Mouse (Mus musculus) heart, embryonic 13.5 days (tissue): ENCODE measurements around the gene Cyp17a1. TPM values are rescaled to one million over a fixed set of nuclear protein-coding genes. Genes with fewer than 3 reads are reported as not detected.

Source experiments
- ATAC-seq: fragments of 200-750 bp; cut with Nextera tagmentation; 2 replicates; pipeline ENCODE4 v1.8.0; 2017; ENCODE audit warnings: moderate TSS enrichment; ENCODE audit not compliant: insufficient number of reproducible peaks, low FRiP score, low TSS enrichment; ENCODE audit errors: extremely low read depth
- H3K27ac ChIP-seq: fragments of 300-500 bp; sonication (generic); replicated peaks from 2 replicates; pipeline ENCODE4 v1.5.1; 2015; ENCODE audit warnings: moderate library complexity, mild to moderate bottlenecking, inconsistent platforms
- H3K27me3 ChIP-seq: fragments of 300-500 bp; sonication (generic); replicated peaks from 2 replicates; pipeline ENCODE4 v1.6.1; 2015; ENCODE audit warnings: mild to moderate bottlenecking, inconsistent platforms
- H3K36me3 ChIP-seq: fragments of 300-500 bp; sonication (generic); 2 replicates; pipeline ENCODE4 v1.6.1; 2015; ENCODE audit warnings: mild to moderate bottlenecking, inconsistent platforms
- H3K4me1 ChIP-seq: fragments of 300-500 bp; sonication (generic); 2 replicates; pipeline ENCODE4 v1.6.1; 2015; ENCODE audit warnings: inconsistent platforms
- H3K4me2 ChIP-seq: fragments of 300-500 bp; sonication (generic); 2 replicates; pipeline ENCODE4 v1.6.1; 2015; ENCODE audit warnings: inconsistent platforms, mild to moderate bottlenecking, moderate library complexity
- H3K4me3 ChIP-seq: fragments of 300-500 bp; sonication (generic); 2 replicates; pipeline ENCODE4 v1.5.1; 2015; ENCODE audit warnings: moderate library complexity, mild to moderate bottlenecking, inconsistent platforms
- H3K9ac ChIP-seq: fragments of 300-500 bp; sonication (generic); 2 replicates; pipeline ENCODE4 v1.6.1; 2015; ENCODE audit warnings: inconsistent platforms, mild to moderate bottlenecking, moderate library complexity
- H3K9me3 ChIP-seq: fragments of 300-500 bp; sonication (generic); 2 replicates; pipeline ENCODE4 v1.6.1; 2016; ENCODE audit warnings: inconsistent platforms
- WGBS: fragments of 180-500 bp; shearing (Covaris S2); methylation state at CpG from one replicate; pipeline ENCODE4 v1.1.7; 2015; ENCODE audit warnings: mixed read lengths; 5-methylcytosine and 5-hydroxymethylcytosine counted together
- polyA plus RNA-seq: library from polyadenylated mRNA; unstranded; fragments of >200 nt; fragmentation: Nextera tagmentation; extraction: Ambion mirVana; gene quantifications from 2 replicates; pipeline ENCODE4 v1.2.1, GENCODE M21; 2015

The Cyp17a1 gene
- polyA plus RNA-seq, 1 experiment from 2014 or later = 1.6 TPM

DNA sequence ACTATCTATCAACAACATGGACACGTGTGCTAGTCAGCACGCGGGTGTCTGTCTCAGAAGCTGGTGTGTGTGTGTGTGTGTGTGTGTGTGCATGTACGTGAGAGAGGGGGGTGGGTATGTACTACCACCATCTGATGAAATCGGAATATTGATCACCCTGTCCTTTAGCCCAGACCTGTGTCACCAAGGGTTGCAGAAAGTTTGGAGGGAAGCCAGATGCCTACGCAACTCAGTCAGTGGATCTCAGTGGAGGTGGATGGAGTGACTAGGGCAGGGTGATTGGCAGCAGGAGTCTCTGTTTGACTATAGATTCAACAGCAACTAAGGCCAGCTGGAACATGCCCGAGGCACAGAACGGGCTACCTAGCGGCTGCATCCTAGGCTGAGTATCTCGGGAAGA is 4.7 kb downstream of the Cyp17a1 start:
- Histone ChIP-seq H3K27me3 (peaks cover 14% of the 10 kb centered on the region), H3K4me1 (peaks cover 42% of the 10 kb centered on the region), H3K9ac (no peak overlapping the region), H3K9me3 (no peaks in the 10 kb centered on the region), H3K27ac (no peak overlapping the region), H3K4me3 (no peak overlapping the region), H3K4me2 (no peak overlapping the region), H3K36me3 (no peaks in the 10 kb centered on the region)
- ATAC-seq = no peak
- WGBS = 79% methylated on average over 10 of the region's 10 CpGs

DNA sequence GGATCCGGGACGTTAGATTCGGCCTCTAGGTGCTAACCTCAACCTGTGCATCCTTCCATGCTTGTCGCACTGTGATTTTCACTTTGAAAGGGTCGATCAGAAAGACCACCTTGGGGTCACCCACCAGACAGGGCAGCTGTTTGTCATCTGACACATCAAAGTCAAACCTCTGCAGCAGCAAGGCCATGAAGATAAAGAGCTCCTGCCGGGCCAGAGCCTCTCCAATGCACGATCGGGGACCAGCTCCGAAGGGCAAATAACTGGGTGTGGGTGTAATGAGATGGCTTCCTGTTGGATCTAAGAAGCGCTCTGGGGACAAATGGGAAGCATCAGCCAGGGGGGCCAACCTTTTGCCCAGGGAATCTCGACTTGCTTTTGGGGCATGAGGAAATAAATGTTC is 5.7 kb downstream of the Cyp17a1 start:
- ATAC-seq = no peak
- no peak overlapping the region for H3K4me3 ChIP-seq
- H3K27me3 ChIP-seq = peaks cover 14% of the 10 kb centered on the region
- H3K9ac ChIP-seq = no peak overlapping the region
- H3K4me2 ChIP-seq = no peak overlapping the region
- 50% methylated on average over 11 of the region's 11 CpGs for WGBS
- no peaks in the 10 kb centered on the region for H3K9me3 ChIP-seq
- H3K4me1 ChIP-seq = peaks cover 39% of the 10 kb centered on the region
- no peaks in the 10 kb centered on the region for H3K36me3 ChIP-seq
- H3K27ac ChIP-seq = no peak overlapping the region

DNA sequence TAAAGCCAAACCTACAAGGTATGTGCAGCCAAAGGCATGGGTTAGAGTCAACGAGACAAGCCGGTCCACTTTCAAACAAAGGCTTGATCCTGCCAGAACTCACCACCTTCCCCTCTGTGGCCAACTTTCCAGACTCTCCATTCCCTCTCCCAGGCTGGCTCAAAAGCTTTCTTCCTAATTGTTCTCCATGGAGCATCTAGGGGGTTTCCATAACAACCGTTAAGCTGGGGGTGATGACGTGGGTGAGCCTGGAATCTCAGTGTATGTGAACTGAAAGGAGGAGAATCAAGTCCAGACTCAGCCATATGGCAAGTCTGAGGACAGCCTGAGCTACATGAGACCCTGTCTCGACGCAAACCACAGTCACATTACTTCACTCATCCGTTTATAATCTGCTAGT is 7.5 kb downstream of the Cyp17a1 start:
- Histone ChIP-seq H3K27me3 (no peaks in the 10 kb centered on the region; the same call in 1 of the 2 replicates), H3K9ac (no peak overlapping the region), H3K36me3 (no peaks in the 10 kb centered on the region), H3K4me3 (no peak overlapping the region), H3K27ac (no peak overlapping the region), H3K4me1 (peaks cover 51% of the 10 kb centered on the region), H3K9me3 (no peaks in the 10 kb centered on the region), H3K4me2 (no peak overlapping the region)
- ATAC-seq = no peak
- WGBS = 55% methylated on average over 7 of the region's 7 CpGs

DNA sequence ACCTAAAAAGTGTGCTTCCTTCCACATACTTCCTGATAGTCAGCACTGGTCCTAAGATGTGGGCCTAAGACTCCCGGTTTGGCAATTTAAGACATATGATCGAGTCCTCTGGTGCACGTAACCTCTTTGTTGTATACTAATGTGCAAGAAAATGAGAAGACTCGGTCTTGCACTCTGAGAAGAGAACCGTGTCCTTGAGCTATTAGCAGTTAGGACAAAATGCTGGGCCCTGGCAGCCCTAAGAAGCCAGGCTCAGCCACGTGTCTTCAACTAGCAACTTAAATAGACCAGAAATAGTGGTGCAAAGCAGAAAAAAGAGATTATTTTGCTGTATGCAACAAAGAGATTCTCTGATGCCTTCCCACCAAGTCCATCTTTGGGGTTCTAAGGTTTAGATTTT is 10.2 kb downstream of the Cyp17a1 start:
- 76% methylated on average over 6 of the region's 6 CpGs for WGBS
- H3K4me1 ChIP-seq = peaks cover 59% of the 10 kb centered on the region
- no peak for ATAC-seq
- H3K27ac ChIP-seq = 0 out of 2 replicates have a peak overlapping the region, but pooled peaks have one; percentile 15
- peaks cover 6% of the 10 kb centered on the region for H3K36me3 ChIP-seq
- no peaks in the 10 kb centered on the region for H3K27me3 ChIP-seq
- no peaks in the 10 kb centered on the region for H3K9me3 ChIP-seq
- H3K9ac ChIP-seq = no peak overlapping the region
- no peak overlapping the region for H3K4me2 ChIP-seq
- H3K4me3 ChIP-seq = no peak overlapping the region

DNA sequence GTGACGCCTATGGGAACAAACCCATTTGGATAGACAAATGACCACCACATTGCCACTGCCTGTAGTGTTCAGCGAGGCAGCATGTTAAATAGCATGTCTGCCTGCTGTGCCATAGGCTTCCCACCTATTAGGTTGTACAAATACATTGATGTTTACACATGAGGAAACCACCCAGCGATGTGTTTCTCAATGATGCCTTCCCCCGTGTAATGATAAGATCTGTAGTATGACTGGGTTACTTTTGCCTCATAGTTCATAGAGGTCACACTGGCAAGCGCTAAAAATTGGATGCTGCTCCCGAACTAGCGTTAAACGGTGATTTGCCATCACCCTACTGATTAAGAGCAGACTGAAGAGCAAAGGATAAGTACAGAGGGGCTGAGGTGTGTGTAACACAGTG is 10.8 kb downstream of the Cyp17a1 start:
- no peak for ATAC-seq
- no peak overlapping the region for H3K4me3 ChIP-seq
- 66% methylated on average over 8 of the region's 8 CpGs for WGBS

DNA sequence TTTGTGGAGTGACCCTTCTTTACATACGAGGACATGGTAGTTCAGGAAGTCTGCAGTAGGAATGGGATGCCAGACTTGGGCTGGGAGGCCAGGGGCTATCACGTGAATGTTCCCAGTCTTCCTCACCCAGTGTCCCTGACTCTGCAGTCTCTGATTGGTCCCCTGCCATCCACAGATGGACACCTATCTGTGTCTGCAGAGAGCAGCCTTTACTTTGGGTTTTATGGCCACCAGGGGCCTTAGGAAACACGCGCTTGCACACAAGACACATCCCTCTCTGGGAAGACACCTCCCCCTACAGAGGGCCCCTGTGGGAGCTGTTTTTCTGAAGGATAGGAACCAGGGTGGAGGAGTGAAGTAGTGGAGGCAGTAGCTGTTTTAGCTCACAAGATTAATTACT is 11.5 kb downstream of the Cyp17a1 start:
- ATAC-seq = no peak
- WGBS = 50% methylated on average over 4 of the region's 4 CpGs
- no peak overlapping the region for H3K4me2 ChIP-seq
- H3K27ac ChIP-seq = no peak overlapping the region
- H3K27me3 ChIP-seq = no peaks in the 10 kb centered on the region
- H3K4me1 ChIP-seq = peaks cover 66% of the 10 kb centered on the region
- no peaks in the 10 kb centered on the region for H3K9me3 ChIP-seq
- H3K4me3 ChIP-seq = no peak overlapping the region
- H3K9ac ChIP-seq = no peak overlapping the region; the same call in 1 of the 2 replicates
- peaks cover 19% of the 10 kb centered on the region for H3K36me3 ChIP-seq

More for the DNA sequence above, 10.8 kb downstream of the Cyp17a1 start:
- Histone ChIP-seq H3K27me3 (no peaks in the 10 kb centered on the region), H3K9me3 (no peaks in the 10 kb centered on the region), H3K27ac (0 out of 2 replicates have a peak overlapping the region, but pooled peaks have one; percentile 15), H3K4me2 (no peak overlapping the region), H3K36me3 (peaks cover 12% of the 10 kb centered on the region), H3K4me1 (peaks cover 61% of the 10 kb centered on the region), H3K9ac (no peak overlapping the region)

DNA sequence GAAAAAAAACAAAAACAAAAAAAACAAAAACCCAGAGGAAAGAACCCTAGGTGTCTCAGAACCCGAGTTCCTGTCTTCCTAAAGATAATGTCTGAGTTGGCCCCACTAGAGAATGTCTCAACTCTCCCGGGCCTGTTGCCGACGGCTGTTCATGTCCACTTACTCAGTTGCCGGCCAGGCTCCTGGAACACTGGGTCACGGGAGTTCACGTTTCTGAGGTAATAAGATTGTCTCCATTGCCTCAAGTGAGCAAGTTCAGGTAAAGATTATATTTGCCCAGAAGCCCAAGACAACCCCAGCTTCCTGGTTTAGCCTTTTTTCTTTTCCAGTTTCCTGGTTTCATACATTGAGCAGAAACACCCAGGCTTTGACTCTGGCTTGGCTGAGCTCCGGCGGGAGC is 14.1 kb downstream of the Cyp17a1 start:
- Histone ChIP-seq H3K27ac (no peak overlapping the region), H3K9ac (no peak overlapping the region), H3K9me3 (no peaks in the 10 kb centered on the region), H3K4me2 (no peak overlapping the region), H3K36me3 (peaks cover 46% of the 10 kb centered on the region), H3K4me1 (peaks cover 59% of the 10 kb centered on the region), H3K4me3 (no peak overlapping the region), H3K27me3 (no peaks in the 10 kb centered on the region)
- WGBS = 51% methylated on average over 9 of the region's 9 CpGs
- ATAC-seq = no peak

DNA sequence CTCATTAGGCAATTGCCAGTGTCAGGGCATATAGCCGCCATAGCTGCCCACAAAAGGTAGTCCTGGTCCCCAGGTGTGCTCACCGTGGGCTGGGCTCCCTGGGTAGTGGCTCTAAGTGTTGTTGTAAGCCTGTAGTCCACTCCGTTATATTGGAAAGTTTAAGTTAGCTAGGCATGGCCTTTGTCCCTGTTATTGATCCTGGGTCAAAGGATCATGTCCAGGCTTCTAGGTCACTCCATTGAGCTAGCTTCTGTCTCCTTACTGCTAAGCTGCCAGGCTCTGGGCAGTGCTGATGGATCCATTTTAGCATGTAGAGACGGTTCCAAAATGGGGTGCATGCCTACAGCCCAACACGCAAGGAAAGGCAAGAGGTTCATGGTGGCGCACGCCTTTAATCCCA is 14.6 kb downstream of the Cyp17a1 start:
- 93% methylated on average over 7 of the region's 7 CpGs for WGBS
- peaks cover 51% of the 10 kb centered on the region for H3K36me3 ChIP-seq

DNA sequence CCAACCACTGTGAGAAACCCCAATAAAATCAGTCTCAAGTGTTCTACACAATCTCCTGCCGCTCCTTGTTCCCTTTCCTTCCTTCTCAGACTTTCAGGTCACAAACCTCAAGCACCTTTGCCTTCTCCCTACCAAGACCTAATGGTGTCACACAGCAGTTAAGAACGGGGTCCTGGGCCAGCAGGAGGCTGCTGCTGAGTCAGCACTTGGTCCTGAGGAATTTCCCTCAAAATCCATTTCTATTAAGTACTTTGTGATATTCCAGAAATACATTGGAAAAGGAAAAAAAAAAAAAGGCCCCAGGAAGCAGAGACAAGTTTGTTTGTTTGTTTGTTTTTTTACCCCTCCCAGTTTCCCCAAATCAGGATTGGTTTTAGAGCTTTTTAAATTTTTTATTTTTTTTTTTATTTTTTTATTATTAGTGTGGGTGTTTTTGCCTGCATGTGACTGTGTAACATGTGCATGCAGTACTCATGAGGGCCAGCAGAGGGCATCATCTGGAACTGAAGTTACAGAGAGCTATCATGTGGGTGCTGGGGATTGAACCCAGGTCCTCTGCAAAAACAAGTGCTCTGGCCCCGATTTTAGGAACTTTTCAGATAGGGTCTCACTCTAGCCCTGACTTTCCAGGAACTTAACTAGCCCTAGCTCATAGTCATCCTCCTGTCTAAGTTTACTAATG is 15.5 kb downstream of the Cyp17a1 start:
- H3K27me3 ChIP-seq = no peaks in the 10 kb centered on the region
- peaks cover 58% of the 10 kb centered on the region for H3K36me3 ChIP-seq
- H3K4me3 ChIP-seq = no peak overlapping the region
- H3K9me3 ChIP-seq = no peaks in the 10 kb centered on the region
- H3K27ac ChIP-seq = peak overlapping the region; percentile 21; the same call in 1 of the 2 replicates
- no peak overlapping the region for H3K9ac ChIP-seq
- 93% methylated on average over 3 of the region's 3 CpGs for WGBS
- no peak overlapping the region for H3K4me2 ChIP-seq
- no peak for ATAC-seq
- peaks cover 61% of the 10 kb centered on the region for H3K4me1 ChIP-seq

More for the DNA sequence above, 14.6 kb downstream of the Cyp17a1 start:
- H3K4me1 ChIP-seq = peaks cover 59% of the 10 kb centered on the region
- H3K9ac ChIP-seq = no peak overlapping the region
- no peaks in the 10 kb centered on the region for H3K27me3 ChIP-seq
- no peaks in the 10 kb centered on the region for H3K9me3 ChIP-seq
- no peak for ATAC-seq
- no peak overlapping the region for H3K4me2 ChIP-seq
- no peak overlapping the region for H3K4me3 ChIP-seq
- H3K27ac ChIP-seq = no peak overlapping the region

DNA sequence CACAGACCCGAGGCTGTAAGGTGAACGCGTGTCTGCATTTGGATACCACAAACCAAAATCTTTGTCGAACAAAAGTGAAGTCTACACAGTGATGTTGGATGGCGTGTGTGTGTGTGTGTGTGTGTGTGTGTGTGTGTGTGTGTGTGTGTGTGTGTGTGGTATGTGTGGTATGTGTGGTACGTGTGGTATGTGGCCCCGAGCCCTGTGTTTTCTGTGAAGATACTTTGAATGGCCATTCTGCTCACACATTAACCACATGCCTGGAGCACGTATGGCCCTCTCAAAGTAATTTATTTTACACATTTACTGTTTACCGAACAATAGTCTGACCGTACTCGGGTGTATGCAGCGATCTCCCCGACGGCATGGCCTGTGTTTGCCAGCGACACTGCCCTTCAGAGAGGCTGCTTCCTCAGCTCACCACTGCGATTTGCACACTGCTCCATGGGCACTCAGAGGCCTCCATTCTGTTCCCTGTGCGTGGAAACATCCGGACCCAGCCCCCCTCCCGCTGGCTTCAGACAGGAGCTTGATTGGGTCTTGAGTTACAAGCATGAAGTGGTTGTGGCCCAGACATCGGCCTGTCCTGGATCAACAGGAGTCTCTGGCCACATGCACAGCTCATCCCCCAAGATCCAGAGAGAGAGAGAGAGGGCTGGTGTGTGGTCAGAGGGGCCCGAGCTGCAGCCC is 16.7 kb downstream of the Cyp17a1 start:
- Histone ChIP-seq H3K27ac (peak overlapping the region; percentile 21), H3K4me2 (no peak overlapping the region), H3K4me1 (peaks cover 49% of the 10 kb centered on the region), H3K27me3 (no peaks in the 10 kb centered on the region), H3K9me3 (no peaks in the 10 kb centered on the region), H3K9ac (no peak overlapping the region), H3K4me3 (no peak overlapping the region), H3K36me3 (peaks cover 67% of the 10 kb centered on the region)
- 87% methylated on average over 21 of the region's 21 CpGs for WGBS
- ATAC-seq = no peak

DNA sequence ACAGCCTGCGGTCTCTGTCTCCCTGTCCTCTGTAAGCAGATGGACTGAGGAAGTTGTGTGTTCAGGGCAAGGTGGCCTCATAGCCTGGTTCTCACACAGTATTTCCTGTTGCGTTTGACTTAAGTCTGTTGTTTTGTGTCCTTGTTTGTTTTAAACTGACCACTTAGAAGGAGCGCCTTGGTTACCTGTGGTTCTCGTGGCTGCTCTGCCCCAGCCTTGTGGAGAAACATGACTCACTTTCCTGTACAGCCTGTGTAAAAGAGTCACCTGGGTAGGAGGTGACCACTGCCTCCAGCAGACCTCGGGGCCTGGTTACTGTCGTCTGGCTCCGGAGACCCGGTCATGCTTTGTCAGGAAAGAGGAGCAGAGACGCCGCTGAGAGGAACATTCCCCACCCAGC is 17.3 kb downstream of the Cyp17a1 start:
- 82% methylated on average over 10 of the region's 10 CpGs for WGBS
- no peak for ATAC-seq
- no peak overlapping the region for H3K27ac ChIP-seq

More for the DNA sequence above, 17.3 kb downstream of the Cyp17a1 start:
- H3K36me3 ChIP-seq = peaks cover 73% of the 10 kb centered on the region
- H3K27me3 ChIP-seq = no peaks in the 10 kb centered on the region
- H3K9ac ChIP-seq = no peak overlapping the region
- no peak overlapping the region for H3K4me3 ChIP-seq
- H3K9me3 ChIP-seq = no peaks in the 10 kb centered on the region
- H3K4me2 ChIP-seq = no peak overlapping the region
- peaks cover 43% of the 10 kb centered on the region for H3K4me1 ChIP-seq
